Mouse (Mus musculus) lung, embryonic 14.5 days (tissue): ENCODE measurements at regions not wholly inside any gene's neighbourhood (a gene's known extent, or its start where the extent isn't known, plus 50 kb on each side); places are given as distances from the start of the nearest gene placed in this dataset.
A peak's percentile ranks its signal among the peaks of the same experiment; 100 is the strongest.

Experiments used
- ATAC-seq: fragments of 200-750 bp; cut with Nextera tagmentation; 2 replicates; pipeline ENCODE4 v1.8.0; 2017; ENCODE audit warnings: mild to moderate bottlenecking, moderate TSS enrichment, moderate library complexity; ENCODE audit not compliant: insufficient read depth
- DNase-seq: peaks from one replicate; pipeline ENCODE4 v3.0.0-alpha.2; 2015
- H3K27ac ChIP-seq: fragments of 300-500 bp; sonication (generic); 2 replicates; pipeline ENCODE4 v1.5.1; 2014; ENCODE audit warnings: low read depth, mild to moderate bottlenecking, moderate library complexity
- H3K27me3 ChIP-seq: fragments of 300-500 bp; sonication (generic); 2 replicates; pipeline ENCODE4 v1.6.1; 2014; ENCODE audit warnings: low read length, control low read depth; ENCODE audit not compliant: insufficient read depth
- H3K36me3 ChIP-seq: fragments of 300-500 bp; sonication (generic); 2 replicates; pipeline ENCODE4 v1.6.1; 2014; ENCODE audit warnings: control low read depth; ENCODE audit not compliant: insufficient read depth
- H3K4me1 ChIP-seq: fragments of 300-500 bp; sonication (generic); 2 replicates; pipeline ENCODE4 v1.6.1; 2014; ENCODE audit warnings: antibody characterized with exemption, control low read depth; ENCODE audit not compliant: insufficient read depth
- H3K4me2 ChIP-seq: fragments of 300-500 bp; sonication (generic); 2 replicates; pipeline ENCODE4 v1.6.1; 2014; ENCODE audit warnings: mild to moderate bottlenecking
- H3K4me3 ChIP-seq: fragments of 300-500 bp; sonication (generic); 2 replicates; pipeline ENCODE4 v1.5.1; 2014; ENCODE audit warnings: low read depth, low read length
- H3K9ac ChIP-seq: fragments of 300-500 bp; sonication (generic); 2 replicates; pipeline ENCODE4 v1.6.1; 2014
- H3K9me3 ChIP-seq: fragments of 300-500 bp; sonication (generic); 2 replicates; pipeline ENCODE4 v1.6.1; 2016; ENCODE audit warnings: low read depth, low read length, control low read depth
- CTCF ChIP-seq: IDR thresholded peaks from 2 replicates; pipeline ENCODE4 v1.5.1; 2016; ENCODE audit warnings: antibody characterized with exemption, low read depth
- WGBS: fragments of 180-500 bp; shearing (Covaris S2); extraction: QIAGEN DNeasy Blood & Tissue Kit; methylation state at CpG from one replicate; pipeline ENCODE4 v1.1.7; 2014; 5-methylcytosine and 5-hydroxymethylcytosine counted together

DNA sequence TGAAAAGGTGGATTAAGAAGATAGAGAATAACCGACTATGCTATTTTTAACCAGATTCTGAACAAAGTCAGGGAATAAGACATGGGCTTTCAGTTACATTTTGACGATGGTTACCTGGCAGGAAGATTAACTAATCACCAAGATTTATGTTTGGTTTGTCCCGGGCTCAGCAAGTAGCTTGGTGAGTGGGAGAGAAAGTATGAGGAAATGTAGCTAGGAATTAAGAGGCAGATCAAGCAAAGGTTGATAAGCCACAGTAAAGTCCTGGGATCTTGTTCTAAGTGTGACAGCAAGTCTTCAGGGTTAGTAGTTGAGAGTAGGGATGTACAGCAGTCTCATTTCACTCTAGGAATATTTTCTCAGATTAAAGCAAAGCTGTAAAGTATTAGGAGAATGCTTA, 149.3 kb upstream of the Nr2f1 start:
- DNase-seq, result no peak
- no peak overlapping the region for H3K9ac ChIP-seq
- TF ChIP-seq CTCF, result no peak
- no peaks in the 10 kb centered on the region for H3K4me1 ChIP-seq
- no peak for ATAC-seq
- H3K36me3 ChIP-seq, result no peaks in the 10 kb centered on the region
- H3K4me3 ChIP-seq, result no peak overlapping the region
- no peaks in the 10 kb centered on the region for H3K27me3 ChIP-seq
- H3K27ac ChIP-seq, result no peak overlapping the region
- H3K9me3 ChIP-seq, result no peaks in the 10 kb centered on the region
- WGBS, result 38% methylated on average over 3 of the region's 3 CpGs
- H3K4me2 ChIP-seq, result no peak overlapping the region

DNA sequence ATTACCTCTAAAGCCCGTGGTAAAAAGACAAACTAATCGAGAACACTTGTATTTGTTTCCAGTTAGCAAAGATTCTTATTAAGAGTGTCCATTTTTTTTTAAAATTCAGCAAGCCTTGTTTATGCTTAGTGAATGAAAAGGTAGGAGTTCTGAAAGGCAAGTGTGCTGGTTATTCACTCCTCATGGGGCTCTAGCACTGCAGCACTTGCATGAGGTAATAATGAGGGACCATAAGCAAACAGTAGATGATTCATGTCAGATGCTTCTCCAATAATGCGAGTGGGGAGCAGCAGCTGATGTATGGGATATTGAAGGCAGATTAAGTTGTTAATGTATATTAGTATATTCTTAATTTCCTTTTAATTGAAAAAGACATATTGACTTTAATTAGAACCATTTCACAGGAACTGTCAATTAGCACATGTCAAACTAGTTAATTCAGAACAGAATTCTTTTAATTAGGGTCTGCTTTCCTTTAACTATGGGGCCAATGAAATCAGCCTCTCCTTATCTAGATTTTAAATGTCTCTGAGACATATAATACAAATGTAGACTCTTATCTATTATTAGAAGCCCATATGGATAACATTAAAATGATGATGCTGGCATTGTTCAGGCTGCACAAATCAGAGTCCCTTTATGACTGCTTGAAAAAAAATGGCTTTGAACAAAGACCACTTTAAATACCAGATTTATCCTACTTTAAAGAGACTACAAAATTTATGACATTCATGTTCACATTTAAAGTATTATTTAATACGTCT, 125.1 kb upstream of the Nr2f1 start:
- no peak overlapping the region for H3K9ac ChIP-seq
- H3K9me3 ChIP-seq, result no peaks in the 10 kb centered on the region
- no peak for TF ChIP-seq CTCF
- H3K36me3 ChIP-seq, result no peaks in the 10 kb centered on the region
- H3K4me3 ChIP-seq, result no peak overlapping the region
- no peak overlapping the region for H3K27ac ChIP-seq
- H3K4me1 ChIP-seq, result no peaks in the 10 kb centered on the region
- H3K27me3 ChIP-seq, result no peaks in the 10 kb centered on the region
- ATAC-seq (no peak), DNase-seq (no peak)
- WGBS, result 78% methylated on average over 4 of the region's 4 CpGs
- H3K4me2 ChIP-seq, result no peak overlapping the region

DNA sequence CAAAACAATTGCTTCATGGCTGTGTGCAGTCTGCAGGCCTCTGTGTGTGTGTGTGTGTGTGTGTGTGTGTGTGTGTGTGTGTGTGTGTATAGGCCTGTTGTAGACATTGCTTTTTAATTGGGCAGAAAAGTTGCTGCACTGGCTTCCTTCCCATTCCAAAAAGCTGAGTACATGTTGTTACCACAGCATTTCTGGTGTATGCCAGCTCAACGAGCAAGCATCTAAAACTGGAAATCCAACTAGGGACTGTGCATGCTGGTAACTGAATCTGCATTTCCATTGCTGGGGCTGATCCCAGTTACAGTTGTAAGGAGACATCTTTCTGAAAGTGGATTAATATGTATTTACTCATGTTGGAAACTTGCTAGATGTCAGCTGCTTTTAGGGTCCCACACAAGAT, 123.6 kb upstream of the Nr2f1 start:
- no peak overlapping the region for H3K9ac ChIP-seq
- ATAC-seq (no peak), DNase-seq (no peak)
- 64% methylated on average over 1 of the region's 1 CpGs for WGBS
- no peak for TF ChIP-seq CTCF
- H3K4me3 ChIP-seq, result no peak overlapping the region
- no peak overlapping the region for H3K27ac ChIP-seq
- H3K4me1 ChIP-seq, result no peaks in the 10 kb centered on the region
- H3K4me2 ChIP-seq, result no peak overlapping the region
- no peaks in the 10 kb centered on the region for H3K9me3 ChIP-seq
- no peaks in the 10 kb centered on the region for H3K36me3 ChIP-seq
- no peaks in the 10 kb centered on the region for H3K27me3 ChIP-seq

DNA sequence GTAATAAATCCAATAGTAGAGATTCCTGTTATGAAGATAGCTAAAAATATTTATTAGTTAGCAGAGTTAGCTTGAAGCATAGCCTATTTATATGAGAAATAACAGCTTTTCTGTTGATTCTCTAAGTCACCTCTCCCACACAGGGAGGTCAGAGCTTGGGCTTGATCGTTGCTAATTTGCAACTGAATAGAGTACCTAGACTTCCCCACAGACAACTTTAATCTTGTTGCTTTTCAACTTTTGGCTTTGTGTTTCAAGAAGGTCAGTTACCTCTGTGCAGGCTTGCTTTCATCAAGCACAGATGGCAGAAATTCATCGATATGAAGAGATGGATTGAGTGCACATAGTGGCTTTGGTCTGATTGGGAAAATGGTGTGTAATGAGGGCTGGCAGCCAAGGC, 118.9 kb upstream of the Nr2f1 start:
- ATAC-seq, result no peak
- no peaks in the 10 kb centered on the region for H3K27me3 ChIP-seq
- H3K4me2 ChIP-seq, result no peak overlapping the region
- no peak for TF ChIP-seq CTCF
- no peaks in the 10 kb centered on the region for H3K36me3 ChIP-seq
- no peaks in the 10 kb centered on the region for H3K4me1 ChIP-seq
- H3K4me3 ChIP-seq, result no peak overlapping the region
- H3K9ac ChIP-seq, result no peak overlapping the region
- no peak for DNase-seq
- H3K9me3 ChIP-seq, result no peaks in the 10 kb centered on the region
- WGBS, result 90% methylated on average over 2 of the region's 2 CpGs
- no peak overlapping the region for H3K27ac ChIP-seq

DNA sequence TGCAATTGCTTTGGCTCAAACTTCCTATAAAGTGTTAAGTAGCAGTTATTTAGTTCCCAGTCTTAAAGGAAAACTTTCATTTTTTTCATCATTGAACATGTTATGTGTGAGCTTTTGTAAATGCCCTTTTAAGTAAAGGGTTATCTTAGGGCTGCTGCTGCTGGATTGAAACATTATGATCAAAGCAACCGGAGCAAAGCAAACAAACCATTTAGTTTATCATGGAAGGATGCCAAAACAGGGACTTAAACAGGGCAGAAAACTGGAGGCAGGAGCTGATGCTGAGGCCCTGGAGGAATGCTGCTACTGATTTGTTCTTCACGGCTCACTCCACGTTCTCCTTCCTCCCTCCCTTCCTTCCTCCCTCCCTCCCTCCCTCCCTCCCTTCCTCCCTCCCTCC, 111.3 kb upstream of the Nr2f1 start:
- Histone ChIP-seq H3K4me1 (no peaks in the 10 kb centered on the region), H3K4me2 (no peak overlapping the region), H3K9me3 (no peaks in the 10 kb centered on the region), H3K27ac (no peak overlapping the region), H3K9ac (no peak overlapping the region), H3K36me3 (no peaks in the 10 kb centered on the region), H3K27me3 (no peaks in the 10 kb centered on the region), H3K4me3 (no peak overlapping the region)
- peak; percentile 64 for DNase-seq
- peak; percentile 47 for ATAC-seq
- TF ChIP-seq CTCF, result no peak
- WGBS, result 11% methylated on average over 3 of the region's 3 CpGs
